Mouse (Mus musculus): ENCODE results near the gene Pcolce2.

- TF ChIP-seq GATA1 (IDR thresholded peaks at IDR 0.05; ENCODE audit: low read length) (no peak), TAL1 (IDR thresholded peaks at IDR 0.05; ENCODE audit: low read length) (no peak)
These were observed 17.0 kb downstream of the Pcolce2 start for GRCm38 (mm10) chr9:95654356-95654755.

Measured in erythroblast, embryonic 14.5 days (primary cell).